Mouse (Mus musculus) hindbrain, embryonic 10.5 days (tissue): Measurements from ENCODE around the gene Cxcl9. TPM values are rescaled to one million over a fixed set of nuclear protein-coding genes. Genes with fewer than 3 reads are reported as not detected.

ENCODE experiments used
- DNase-seq: peaks from one replicate; pipeline ENCODE4 v3.0.0-alpha.2; 2017; ENCODE audit warnings: low spot score
- H3K27ac ChIP-seq: fragments of 300-500 bp; sonication (generic); 2 replicates; pipeline ENCODE4 v1.5.1; 2016; ENCODE audit warnings: mild to moderate bottlenecking, moderate library complexity
- H3K27me3 ChIP-seq: fragments of 300-500 bp; sonication (generic); 2 replicates; pipeline ENCODE4 v1.6.1; 2016; ENCODE audit warnings: mild to moderate bottlenecking; ENCODE audit not compliant: poor library complexity, insufficient read depth, severe bottlenecking
- H3K36me3 ChIP-seq: fragments of 300-500 bp; sonication (generic); 2 replicates; pipeline ENCODE4 v1.6.1; 2016; ENCODE audit warnings: mild to moderate bottlenecking, moderate library complexity
- H3K4me1 ChIP-seq: fragments of 300-500 bp; sonication (generic); replicated peaks from 2 replicates; pipeline ENCODE4 v1.6.1; 2016; ENCODE audit warnings: mild to moderate bottlenecking
- H3K4me3 ChIP-seq: fragments of 300-500 bp; sonication (generic); 2 replicates; pipeline ENCODE4 v1.5.1; 2016; ENCODE audit warnings: mild to moderate bottlenecking, moderate library complexity
- H3K9me3 ChIP-seq: fragments of 300-500 bp; sonication (generic); 2 replicates; pipeline ENCODE4 v1.6.1; 2016; ENCODE audit warnings: mild to moderate bottlenecking, moderate library complexity
- WGBS: fragments of 180-500 bp; shearing (Covaris S2); methylation state at CpG from one replicate; pipeline ENCODE4 v1.1.7; 2016; 5-methylcytosine and 5-hydroxymethylcytosine counted together
- polyA plus RNA-seq: library from polyadenylated mRNA; unstranded; fragments of >200 nt; fragmentation: Nextera tagmentation; extraction: Ambion mirVana; gene quantifications from 2 replicates; pipeline ENCODE4 v1.2.1, GENCODE M21; 2016

Cxcl9 gene
- polyA plus RNA-seq, 1 experiment from 2014 or later: not detected

- Histone ChIP-seq H3K27me3 (no peaks in the 10 kb centered on the region), H3K36me3 (peaks cover 99% of the 10 kb centered on the region), H3K4me1 (no peaks in the 10 kb centered on the region), H3K9me3 (no peaks in the 10 kb centered on the region), H3K4me3 (no peak overlapping the region), H3K27ac (no peak overlapping the region)
- WGBS: 92% methylated on average over 2 of the region's 2 CpGs
- no peak for DNase-seq
Observed at GRCm38 (mm10) chr5:92294525-92294924, 33.4 kb downstream of the Cxcl9 start.

GRCm38 (mm10) chr5:92291652-92292414, 36.0 kb downstream of the Cxcl9 start:
- no peaks in the 10 kb centered on the region for H3K9me3 ChIP-seq
- no peak for DNase-seq
- no peak overlapping the region for H3K4me3 ChIP-seq
- H3K4me1 ChIP-seq: no peaks in the 10 kb centered on the region
- no peak overlapping the region for H3K27ac ChIP-seq
- peaks cover 100% of the 10 kb centered on the region for H3K36me3 ChIP-seq
- 93% methylated on average over 6 of the region's 6 CpGs for WGBS
- H3K27me3 ChIP-seq: no peaks in the 10 kb centered on the region

- Histone ChIP-seq H3K9me3 (no peaks in the 10 kb centered on the region), H3K4me3 (no peak overlapping the region), H3K36me3 (peaks cover 86% of the 10 kb centered on the region), H3K4me1 (no peaks in the 10 kb centered on the region), H3K27ac (no peak overlapping the region), H3K27me3 (no peaks in the 10 kb centered on the region)
- DNase-seq: no peak
- WGBS: 92% methylated on average over 6 of the region's 6 CpGs
Observed at GRCm38 (mm10) chr5:92287840-92288239, 40.0 kb downstream of the Cxcl9 start.

GRCm38 (mm10) chr5:92283107-92283506, 44.8 kb downstream of the Cxcl9 start:
- no peak overlapping the region for H3K4me3 ChIP-seq
- no peak overlapping the region for H3K27ac ChIP-seq
- H3K27me3 ChIP-seq: peaks cover 6% of the 10 kb centered on the region; the same call in 1 of the 2 replicates
- peaks cover 38% of the 10 kb centered on the region for H3K36me3 ChIP-seq
- 77% methylated on average over 3 of the region's 3 CpGs for WGBS
- peaks cover 10% of the 10 kb centered on the region; the same call in 1 of the 2 replicates for H3K4me1 ChIP-seq
- no peak for DNase-seq
- no peaks in the 10 kb centered on the region for H3K9me3 ChIP-seq

- H3K27me3 ChIP-seq: peaks cover 6% of the 10 kb centered on the region; the same call in 1 of the 2 replicates
- peaks cover 33% of the 10 kb centered on the region for H3K36me3 ChIP-seq
- WGBS: 81% methylated on average over 4 of the region's 4 CpGs
- peaks cover 12% of the 10 kb centered on the region; the same call in 1 of the 2 replicates for H3K4me1 ChIP-seq
- no peak for DNase-seq
- no peak overlapping the region for H3K4me3 ChIP-seq
- no peak overlapping the region for H3K27ac ChIP-seq
- no peaks in the 10 kb centered on the region for H3K9me3 ChIP-seq
Observed at GRCm38 (mm10) chr5:92282571-92282970, 45.3 kb downstream of the Cxcl9 start.

GRCm38 (mm10) chr5:92278942-92279537, 48.8 kb downstream of the Cxcl9 start:
- Histone ChIP-seq H3K4me1 (peaks cover 12% of the 10 kb centered on the region; the same call in 1 of the 2 replicates), H3K9me3 (no peaks in the 10 kb centered on the region), H3K27me3 (peaks cover 26% of the 10 kb centered on the region), H3K4me3 (no peak overlapping the region), H3K36me3 (no peaks in the 10 kb centered on the region), H3K27ac (no peak overlapping the region)
- DNase-seq: no peak
- WGBS: 86% methylated on average over 10 of the region's 10 CpGs

GRCm38 (mm10) chr5:92277437-92278394, 50.2 kb downstream of the Cxcl9 start, which contains the start of gene Naaa:
TSS of gene Naaa (minus strand) at chr5:92278170.
- Histone ChIP-seq H3K27ac (peak within 1 kb of the TSS; percentile 78), H3K9me3 (no peaks in the 10 kb centered on the region), H3K27me3 (peaks cover 26% of the 10 kb centered on the region), H3K4me1 (peaks cover 12% of the 10 kb centered on the region; the same call in 1 of the 2 replicates), H3K36me3 (no peaks in the 10 kb centered on the region), H3K4me3 (peak within 1 kb of the TSS; percentile 69)
- WGBS: 3% methylated on average over 54 of the region's 54 CpGs
- DNase-seq: peak; percentile 79

Other genes starting within 250 kb of the Cxcl9 start
- 273 and 276 TPM in 2 replicates for gene G3bp2, start 244.4 kb downstream of the Cxcl9 start, polyA plus RNA-seq
- gene Uso1, start 190.1 kb downstream of the Cxcl9 start, polyA plus RNA-seq: 36.6 and 38.5 TPM in 2 replicates
- not detected in 2 replicates for gene U90926, start 112.7 kb downstream of the Cxcl9 start, polyA plus RNA-seq
- 0.16 and 0.22 TPM in 2 replicates for gene Ppef2, start 71.8 kb downstream of the Cxcl9 start, polyA plus RNA-seq
- gene Naaa, start 49.9 kb downstream of the Cxcl9 start, polyA plus RNA-seq: 3.8 and 5.7 TPM in 2 replicates
- 35.3 and 53.7 TPM in 2 replicates for gene Sdad1, start 17.6 kb downstream of the Cxcl9 start, polyA plus RNA-seq
- 1.6 and 2.7 TPM in 2 replicates for gene Art3, start 3.7 kb upstream of the Cxcl9 start, polyA plus RNA-seq
- 0.20 and 0.77 TPM in 2 replicates for gene Cxcl10, start 20.8 kb upstream of the Cxcl9 start, polyA plus RNA-seq
- 52.7 and 65.8 TPM in 2 replicates for gene Nup54, start 107.1 kb upstream of the Cxcl9 start, polyA plus RNA-seq
- 9.2 and 11.8 TPM in 2 replicates for gene Scarb2, start 178.8 kb upstream of the Cxcl9 start, polyA plus RNA-seq
- gene Fam47e, start 227.0 kb upstream of the Cxcl9 start, polyA plus RNA-seq: 0.86 TPM in 1 of 2 replicates, not detected in the other